Mouse (Mus musculus) left cerebral cortex, adult 8-10 months (tissue): ENCODE measurements at regions not wholly inside any gene's neighbourhood (a gene's known extent, or its start where the extent isn't known, plus 50 kb on each side); places are given as distances from the start of the nearest gene placed in this dataset.

Experiments used
- DNase-seq, 2 experiments: peaks; one replicate each; pipeline ENCODE4 v3.0.0; 2022; ENCODE audit warnings: low spot score in 2 of 2

- no peak for DNase-seq
Measured at GRCm38 (mm10) chr6:147686927-147687326, 211.3 kb downstream of the Ccdc91 start.

- DNase-seq: no peak
Measured at GRCm38 (mm10) chr6:147698255-147698654, 222.6 kb downstream of the Ccdc91 start.

DNA sequence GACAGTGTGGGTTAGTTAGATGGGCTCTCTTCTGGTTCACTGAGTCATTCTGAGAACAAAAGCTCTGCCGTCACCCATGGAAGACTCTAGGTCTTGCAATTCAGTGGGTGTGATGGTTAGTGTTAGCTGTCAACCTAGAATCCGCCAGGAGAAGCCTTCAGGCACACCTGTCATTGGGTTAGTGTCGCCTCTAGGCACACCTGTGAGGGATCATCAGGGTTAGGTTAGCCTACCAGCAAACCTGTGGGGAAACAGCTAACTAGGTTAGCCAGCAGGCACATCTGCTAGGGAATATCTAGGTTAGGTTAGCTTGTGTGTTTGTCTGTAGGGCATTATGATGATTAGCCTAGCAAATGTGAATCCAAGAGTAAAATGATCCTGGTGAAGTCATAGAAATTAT is 223.8 kb downstream of the Ccdc91 start:
- no peak for DNase-seq

GRCm38 (mm10) chr6:147700629-147701028 is 225.0 kb downstream of the Ccdc91 start:
- DNase-seq: no peak

- no peak for DNase-seq
Measured at GRCm38 (mm10) chr6:147701956-147702355, 226.3 kb downstream of the Ccdc91 start.

DNA sequence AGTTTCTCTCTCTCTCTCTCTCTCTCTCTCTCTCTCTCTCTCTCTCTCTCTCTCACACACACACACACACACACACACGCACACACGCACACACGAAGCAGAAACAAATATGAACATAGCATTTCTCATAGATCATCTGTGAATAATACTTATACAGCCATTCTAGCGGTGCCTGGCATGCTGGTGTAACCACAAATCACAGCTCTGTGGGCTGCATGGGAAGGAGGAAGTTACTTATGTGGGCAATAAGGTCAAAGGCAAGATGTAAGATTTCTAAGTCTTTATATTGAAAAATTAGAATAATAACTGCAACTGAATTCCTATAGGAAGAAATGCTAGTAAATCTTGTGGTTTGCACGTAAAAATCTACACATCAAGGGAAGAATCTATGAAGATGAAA is 228.7 kb downstream of the Ccdc91 start:
- no peak for DNase-seq

DNA sequence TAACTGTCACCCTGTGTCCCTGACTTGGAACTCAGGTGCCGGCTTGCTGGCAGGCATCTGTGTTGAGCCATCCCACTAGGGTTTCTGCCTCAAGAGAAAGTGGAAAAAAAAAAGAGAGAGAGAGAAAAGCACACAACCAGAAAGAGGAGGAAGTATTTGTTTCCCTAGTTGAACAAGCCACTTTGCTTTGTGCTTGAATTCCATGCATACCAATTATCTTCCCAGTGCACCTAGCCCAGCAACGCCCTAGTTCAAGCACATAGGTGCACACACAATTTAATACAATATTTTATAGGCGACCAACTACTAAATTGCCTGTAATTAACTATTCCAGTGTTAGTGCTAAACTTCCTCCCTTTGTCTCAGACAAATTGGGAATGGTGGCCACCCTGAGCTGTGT is 230.3 kb downstream of the Ccdc91 start:
- DNase-seq: no peak

- DNase-seq: no peak
Measured at GRCm38 (mm10) chr6:147706741-147707140, 231.1 kb downstream of the Ccdc91 start.

DNA sequence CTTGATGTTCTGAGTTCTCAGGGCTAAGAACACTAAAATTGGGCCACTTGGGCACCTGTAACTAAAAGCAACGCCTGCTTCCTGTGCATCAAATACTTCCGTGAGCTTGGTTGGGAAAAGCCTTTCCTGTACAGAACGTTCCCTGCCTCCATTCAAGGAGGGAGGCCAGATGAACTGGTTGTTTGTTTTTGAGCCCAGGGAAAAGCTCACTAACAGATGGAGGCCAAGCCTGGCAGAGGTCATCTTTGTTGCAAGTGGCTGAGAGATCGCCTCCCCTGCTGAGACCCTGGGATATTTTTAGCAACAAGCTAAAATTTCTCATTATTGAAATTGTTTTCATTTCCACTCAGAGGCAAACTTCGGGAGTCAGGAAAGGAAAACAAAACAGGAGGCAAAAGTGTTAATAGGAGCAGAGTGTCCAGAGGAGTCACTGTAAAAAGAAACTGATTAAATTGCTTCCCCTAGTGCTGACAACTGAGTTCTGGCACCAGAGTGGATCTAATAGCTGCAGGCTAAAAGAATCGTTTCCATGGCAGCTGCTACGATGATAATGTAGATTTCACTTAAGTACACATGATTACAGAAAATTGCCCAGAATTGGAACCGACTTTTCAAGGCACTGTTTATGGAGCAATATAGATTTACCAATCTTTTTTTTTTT is 242.6 kb downstream of the Ccdc91 start:
- peak in 1 of 2 experiments; percentile 17 for DNase-seq

- no peak for DNase-seq
Measured at GRCm38 (mm10) chr6:147718713-147719490, 243.3 kb downstream of the Ccdc91 start.

DNA sequence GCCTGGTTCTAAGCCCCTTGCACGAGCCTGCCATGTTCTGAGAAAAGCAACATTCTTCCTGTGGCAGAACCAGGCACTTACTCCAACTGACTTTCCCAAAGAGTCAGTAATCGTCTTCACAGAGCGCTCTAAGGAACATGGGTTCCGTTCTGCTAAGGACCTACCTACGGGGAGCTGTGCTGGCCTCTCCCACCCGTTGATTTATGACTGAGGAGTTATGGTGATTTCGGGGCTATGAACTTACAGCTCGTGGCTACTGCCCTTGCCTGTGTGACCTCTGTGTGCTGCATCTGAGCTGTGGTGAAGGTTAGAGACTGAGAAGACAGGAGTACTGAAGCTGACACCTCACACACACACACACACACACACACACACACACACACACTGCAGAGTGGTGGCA is 243.9 kb downstream of the Ccdc91 start:
- DNase-seq: no peak

DNA sequence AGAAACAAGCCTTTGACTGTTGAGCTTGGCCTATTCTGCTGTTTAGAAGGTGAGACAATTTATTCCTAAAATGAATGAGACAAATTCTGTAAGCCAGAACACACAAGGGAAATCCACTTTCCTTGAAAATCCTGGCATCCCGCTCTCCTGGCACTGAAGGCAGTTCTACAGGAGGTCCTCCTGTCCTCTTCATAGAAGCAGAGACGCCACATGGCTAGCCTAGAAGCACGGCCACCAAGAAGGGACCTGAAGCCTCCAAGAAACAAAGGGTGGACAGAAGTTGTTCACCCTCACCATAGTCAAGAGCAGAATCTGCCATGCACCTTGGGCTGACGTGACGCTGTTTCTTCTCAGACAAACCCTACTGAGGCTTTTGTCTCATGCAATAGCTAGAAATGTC is 247.7 kb downstream of the Ccdc91 start:
- DNase-seq: no peak

- DNase-seq: no peak
Measured at GRCm38 (mm10) chr6:147726987-147727386, 251.4 kb downstream of the Ccdc91 start.

- DNase-seq: no peak
Measured at GRCm38 (mm10) chr6:147727644-147728533, 252.3 kb downstream of the Ccdc91 start.

- DNase-seq: no peak
Measured at GRCm38 (mm10) chr6:147729721-147730120, 254.1 kb downstream of the Ccdc91 start.

GRCm38 (mm10) chr6:147738621-147739325 is 263.1 kb downstream of the Ccdc91 start:
- DNase-seq: no peak

DNA sequence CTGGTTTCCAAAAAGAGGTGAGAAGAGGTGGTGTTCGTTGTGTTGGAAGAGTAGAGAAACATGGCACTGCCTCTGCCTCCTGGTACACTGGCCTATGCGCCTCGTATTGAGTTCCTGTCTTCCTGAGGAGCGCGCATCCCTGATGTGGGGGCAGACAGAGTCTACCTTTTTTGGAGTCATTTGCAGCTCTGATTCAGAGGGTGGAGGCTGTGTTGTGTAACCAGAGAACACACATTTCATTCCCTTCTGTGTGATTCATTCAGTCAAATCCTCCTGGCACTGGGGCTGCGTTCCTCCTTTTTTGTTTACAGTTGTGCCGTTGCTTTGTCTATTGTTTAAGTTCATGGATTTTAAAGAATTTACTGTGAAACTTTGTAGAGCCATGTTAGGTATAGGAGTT is 265.8 kb downstream of the Ccdc91 start:
- peak; percentile 21 to 70 for DNase-seq

DNA sequence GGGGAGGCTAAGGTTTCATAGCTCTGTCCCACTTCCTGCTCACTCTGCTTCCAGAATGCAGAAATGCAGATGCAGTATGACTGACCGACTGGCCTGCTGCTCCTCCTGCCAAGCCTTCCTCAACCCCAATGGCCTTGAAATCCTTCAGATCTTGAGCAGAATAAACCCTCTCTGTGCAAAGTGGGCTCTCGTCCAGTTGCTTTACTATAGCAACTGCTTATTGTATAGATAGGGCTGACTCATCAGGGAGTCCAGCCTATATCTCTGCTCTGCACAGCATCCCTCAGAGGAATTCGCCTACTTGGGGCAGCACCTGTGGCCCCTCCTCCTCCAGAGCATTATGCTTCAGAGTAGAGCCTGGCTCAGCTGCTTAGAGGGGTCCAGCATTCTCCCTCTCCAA is 268.5 kb downstream of the Ccdc91 start:
- DNase-seq: no peak

- no peak for DNase-seq
Measured at GRCm38 (mm10) chr6:147745690-147746089, 270.1 kb downstream of the Ccdc91 start.

- no peak for DNase-seq
Measured at GRCm38 (mm10) chr6:147747945-147748344, 272.3 kb downstream of the Ccdc91 start.

GRCm38 (mm10) chr6:147752301-147752700 is 276.7 kb downstream of the Ccdc91 start:
- DNase-seq: no peak
